Mouse (Mus musculus) gastrocnemius, postnatal 10 days (tissue): ENCODE data around the gene Cnr2. TPM values are rescaled to one million over a fixed set of nuclear protein-coding genes. Genes with fewer than 3 reads are reported as not detected.
"Not testable (repeated sequence)": the region's sequence is repeated elsewhere in the genome, so short reads cannot be mapped to it uniquely, and the experiment has no call there.

ENCODE experiments used
- DNase-seq: peaks from one replicate; pipeline ENCODE4 v3.0.0; 2021; ENCODE audit warnings: mixed read lengths
- total RNA-seq, 2 experiments: library from RNA; stranded (reverse); gene quantifications; 2 replicates each; pipeline ENCODE4 v1.2.3; 2021

Gene Cnr2
- total RNA-seq, 2 experiments from 2014 or later, result 0.75 to 0.95 TPM

GRCm38 (mm10) chr4:135934708-135935500 is 39.7 kb downstream of the Cnr2 start:
- DNase-seq, result no peak

DNA sequence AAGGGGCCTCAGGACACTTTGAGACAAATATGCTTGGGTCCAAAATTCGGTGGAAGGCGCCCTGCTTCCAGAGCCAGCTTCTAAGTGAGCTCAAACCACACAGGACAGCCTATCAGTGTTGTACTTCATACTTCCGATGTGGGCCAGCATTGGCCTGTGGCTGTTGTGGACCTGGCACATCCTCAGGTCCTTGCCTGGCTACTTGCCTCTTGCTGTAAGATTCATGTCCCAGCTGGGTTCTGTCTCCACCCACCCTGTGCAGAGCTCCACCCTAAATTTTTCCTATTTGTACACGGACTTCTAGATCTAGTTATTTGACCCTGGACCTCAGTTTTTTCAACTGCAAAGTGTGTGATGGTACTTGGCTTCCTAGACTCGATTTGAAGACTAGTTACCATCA is 40.3 kb downstream of the Cnr2 start:
- DNase-seq, result peak; percentile 41

GRCm38 (mm10) chr4:135938858-135939257 is 43.7 kb downstream of the Cnr2 start:
- DNase-seq, result no peak

- not testable (repeated sequence) for DNase-seq
Observed at GRCm38 (mm10) chr4:135941026-135941425, 45.8 kb downstream of the Cnr2 start.

GRCm38 (mm10) chr4:135942193-135942592 is 47.0 kb downstream of the Cnr2 start:
- DNase-seq, result no peak

DNA sequence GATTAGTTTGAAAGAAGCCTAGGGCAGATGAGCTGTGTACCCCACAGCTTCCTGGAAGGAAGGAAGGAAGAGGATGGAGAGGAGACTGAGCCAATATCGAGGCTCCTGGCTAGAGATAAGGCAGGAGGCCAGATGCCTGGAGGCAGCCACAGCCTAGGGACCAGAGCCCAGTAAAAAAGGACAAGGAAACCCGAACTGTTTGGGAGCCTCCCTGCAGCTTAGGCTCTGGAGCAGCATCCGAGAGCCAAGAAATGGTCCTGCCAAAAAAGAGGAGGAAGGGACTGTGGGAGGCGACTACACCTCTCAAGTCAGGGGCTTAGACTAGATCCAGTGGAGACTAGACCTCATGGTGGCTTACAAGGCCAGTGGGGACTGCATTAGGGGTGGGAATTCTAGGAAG is 48.2 kb downstream of the Cnr2 start:
- peak; percentile 24 for DNase-seq

- DNase-seq, result no peak
Observed at GRCm38 (mm10) chr4:135945706-135946105, 50.5 kb downstream of the Cnr2 start.

- DNase-seq, result peak; percentile 96
Observed at GRCm38 (mm10) chr4:135946278-135946658, 51.1 kb downstream of the Cnr2 start, which contains the start of gene Hmgcl. Hmgcl (plus strand) TSS chr4:135946448.

- peak; percentile 31 for DNase-seq
Observed at GRCm38 (mm10) chr4:135946659-135947301, 51.6 kb downstream of the Cnr2 start.

DNA sequence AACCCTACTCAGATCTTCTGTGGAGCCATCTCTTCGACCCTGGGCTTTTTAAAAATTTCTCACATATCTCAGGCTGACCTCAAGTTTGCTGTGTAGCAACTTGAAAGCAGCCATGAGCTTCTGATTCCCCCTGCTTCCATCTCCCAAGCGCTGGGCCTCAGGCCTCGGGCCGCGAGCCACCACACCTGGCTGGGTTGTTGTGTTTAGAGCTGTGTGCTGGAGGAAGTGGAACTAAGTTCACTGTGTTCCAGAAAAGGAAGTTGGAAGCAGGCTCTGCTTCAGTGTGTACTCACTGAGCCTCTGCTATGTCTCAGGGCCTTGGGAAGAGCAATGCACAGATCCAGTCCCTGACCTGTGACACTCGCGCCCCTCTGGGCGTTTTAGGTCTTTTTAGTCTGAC is 52.9 kb downstream of the Cnr2 start:
- no peak for DNase-seq

GRCm38 (mm10) chr4:135949475-135949874 is 54.3 kb downstream of the Cnr2 start:
- no peak for DNase-seq

DNA sequence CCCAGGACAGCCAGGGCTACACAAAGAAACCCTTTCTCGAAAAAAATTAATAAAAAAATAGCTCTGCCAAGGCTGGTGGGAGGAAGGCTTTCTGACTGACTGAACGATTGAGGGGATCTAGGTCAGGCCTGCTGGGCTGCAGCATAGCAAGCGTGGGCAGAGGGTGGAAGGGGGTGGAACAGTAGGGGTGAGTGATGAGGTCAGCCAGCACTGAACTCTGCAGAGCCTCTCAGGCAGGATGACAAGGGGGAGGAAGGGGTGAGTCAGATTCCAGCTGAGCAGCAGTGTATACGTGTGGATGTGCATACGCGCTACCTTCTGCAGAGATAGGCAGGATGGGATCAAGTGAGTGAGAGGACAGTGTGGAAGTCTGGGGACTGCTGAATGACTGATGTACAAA is 54.7 kb downstream of the Cnr2 start:
- no peak for DNase-seq

- DNase-seq, result no peak
Observed at GRCm38 (mm10) chr4:135950365-135950764, 55.2 kb downstream of the Cnr2 start.

GRCm38 (mm10) chr4:135951505-135951904 is 56.3 kb downstream of the Cnr2 start:
- DNase-seq, result no peak

GRCm38 (mm10) chr4:135953179-135953578 is 58.0 kb downstream of the Cnr2 start:
- DNase-seq, result no peak

DNA sequence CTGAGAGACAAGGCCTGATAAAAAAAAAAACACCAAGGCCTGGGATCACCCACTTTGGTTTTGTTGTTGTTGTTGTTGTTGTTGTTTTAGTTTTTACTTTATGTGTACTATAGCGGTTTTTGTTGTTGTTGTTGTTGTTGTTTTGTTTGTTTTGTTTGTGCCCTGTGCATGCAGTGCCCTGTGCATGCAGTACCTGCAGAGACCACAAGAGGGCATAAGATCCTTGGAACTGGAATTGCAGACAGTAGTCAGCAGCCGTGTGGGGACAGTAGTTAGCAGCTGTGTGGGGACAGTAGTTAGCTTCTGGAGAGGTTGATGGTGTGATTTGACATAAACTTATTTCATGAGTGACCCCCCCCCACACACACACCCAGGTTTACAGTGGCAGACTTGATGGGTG is 59.0 kb downstream of the Cnr2 start:
- DNase-seq, result peak; percentile 77

- DNase-seq, result no peak
Observed at GRCm38 (mm10) chr4:135955886-135956285, 60.7 kb downstream of the Cnr2 start.

GRCm38 (mm10) chr4:135958354-135958753 is 63.2 kb downstream of the Cnr2 start:
- DNase-seq, result no peak

DNA sequence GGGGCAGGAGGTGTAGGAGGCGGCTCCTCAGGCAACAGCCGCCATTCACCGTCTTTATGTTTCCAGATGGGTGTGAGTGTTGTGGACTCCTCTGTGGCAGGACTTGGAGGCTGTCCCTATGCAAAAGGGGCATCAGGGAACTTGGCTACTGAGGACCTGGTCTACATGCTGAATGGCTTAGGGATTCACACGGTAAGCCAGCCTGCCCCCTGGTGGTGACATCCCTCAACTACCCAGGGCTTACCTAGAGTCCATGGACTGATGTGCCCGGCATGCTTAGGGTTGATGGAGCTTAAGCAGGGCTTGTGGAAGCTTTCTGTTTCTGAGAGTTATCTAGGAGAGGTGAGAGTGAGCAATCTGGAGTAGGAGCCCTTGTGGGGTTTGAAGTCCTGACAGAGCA is 65.5 kb downstream of the Cnr2 start:
- peak; percentile 86 for DNase-seq

DNA sequence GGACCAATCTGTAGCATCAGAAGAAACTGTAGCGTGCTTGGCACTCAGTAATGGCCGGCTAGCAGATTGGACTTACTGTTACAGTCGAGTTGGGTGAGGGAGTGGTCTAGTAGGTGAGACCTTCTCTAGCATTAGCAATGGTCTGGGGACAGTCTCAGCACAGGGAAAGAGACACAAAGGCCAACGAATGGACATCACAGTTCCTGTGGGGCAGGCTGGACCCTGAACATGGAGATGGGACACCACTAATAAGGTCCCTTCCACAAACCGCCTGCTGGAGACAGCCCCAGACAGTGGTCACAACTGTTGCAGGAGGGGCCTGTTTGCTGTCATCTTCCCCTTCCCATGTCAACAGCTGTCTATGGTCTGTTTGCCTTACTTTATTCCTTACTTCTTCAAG is 66.5 kb downstream of the Cnr2 start:
- DNase-seq, result no peak

DNA sequence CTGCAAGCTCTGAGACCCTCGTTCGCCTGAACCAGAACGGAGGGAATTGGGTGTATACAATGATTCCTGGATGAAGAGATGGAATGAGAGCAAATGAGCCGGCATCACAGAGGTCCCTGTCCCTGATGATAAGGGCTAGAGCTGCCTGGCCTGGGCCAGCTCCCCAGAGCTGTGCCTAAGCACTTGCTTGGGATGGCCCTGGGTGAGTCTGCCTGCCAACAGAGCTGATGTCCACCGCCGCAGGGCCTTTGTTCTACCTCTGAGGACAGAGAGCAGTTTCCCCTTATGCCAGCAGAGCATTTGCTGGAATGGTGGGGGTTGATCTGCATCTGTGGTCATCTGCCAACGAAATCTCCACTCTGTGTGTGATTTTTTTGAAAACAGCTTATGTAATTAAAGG is 67.0 kb downstream of the Cnr2 start:
- DNase-seq, result no peak

- DNase-seq, result no peak
Observed at GRCm38 (mm10) chr4:135962946-135963345, 67.8 kb downstream of the Cnr2 start.

GRCm38 (mm10) chr4:135963457-135964193 is 68.4 kb downstream of the Cnr2 start, which contains the start of gene Gale:
Gale (plus strand) TSS chr4:135963727.
- peak; percentile 90 for DNase-seq
